Mouse (Mus musculus) cerebral cortex, adult 2 months (tissue): ENCODE data around the gene Lyl1.

Experiments used
- WGBS: fragments of 180-500 bp; shearing (Covaris S2); methylation state at CpG from one replicate; pipeline ENCODE4 v1.1.7; 2018; 5-methylcytosine and 5-hydroxymethylcytosine counted together

Lyl1 gene

GRCm38 (mm10) chr8:84742171-84743053 lies 41.2 kb downstream of the Lyl1 start:
- WGBS, result 39% methylated on average over 32 of the region's 32 CpGs

GRCm38 (mm10) chr8:84743054-84743415 lies 41.8 kb downstream of the Lyl1 start:
- 45% methylated on average over 10 of the region's 10 CpGs for WGBS

GRCm38 (mm10) chr8:84743517-84744420 lies 42.5 kb downstream of the Lyl1 start:
- 25% methylated on average over 16 of the region's 17 CpGs for WGBS

DNA sequence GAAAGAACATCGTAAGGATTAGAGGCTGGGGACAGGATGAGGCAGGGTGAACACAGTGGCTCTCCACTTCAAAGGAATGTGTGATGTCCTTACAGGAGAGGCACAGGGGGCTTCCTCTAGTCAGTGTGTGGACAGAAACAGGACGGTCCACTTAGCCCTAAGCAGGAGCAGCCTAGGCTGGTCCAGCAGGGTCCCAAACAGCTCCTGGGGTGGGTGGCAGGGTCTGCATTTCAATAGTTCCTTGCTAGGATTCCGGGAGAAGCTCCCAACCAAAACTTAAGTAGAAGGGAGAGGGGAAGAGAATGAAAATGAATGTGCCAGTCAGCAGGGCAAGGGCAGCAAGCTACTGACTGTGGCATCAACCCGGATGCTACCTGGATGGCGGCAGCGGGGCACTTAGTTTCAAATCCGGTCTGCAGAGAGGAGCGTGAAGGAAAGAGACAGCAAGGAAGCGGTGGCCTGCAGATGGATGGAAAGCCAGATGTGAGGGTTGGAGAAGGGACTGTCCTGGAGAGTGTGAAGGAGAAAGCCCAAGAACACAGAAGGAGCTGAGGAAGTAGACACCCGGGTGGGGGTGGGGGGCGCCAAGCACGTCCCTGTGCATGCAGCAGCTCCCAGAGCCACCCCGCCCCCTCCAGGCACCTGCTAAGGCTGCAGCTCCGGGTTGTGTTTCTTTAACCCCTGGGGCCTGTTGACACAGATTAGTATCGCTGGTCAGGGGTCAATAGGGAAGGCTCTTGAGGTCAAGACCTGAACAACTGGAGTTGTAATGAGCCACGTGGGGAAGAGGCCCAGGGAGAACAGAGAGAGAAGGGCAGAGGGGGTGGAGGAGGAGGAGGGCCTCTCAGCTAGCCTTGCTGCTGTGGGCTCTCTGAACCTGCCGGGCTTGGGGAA lies 44.0 kb downstream of the Lyl1 start:
- WGBS, result 22% methylated on average over 17 of the region's 17 CpGs

DNA sequence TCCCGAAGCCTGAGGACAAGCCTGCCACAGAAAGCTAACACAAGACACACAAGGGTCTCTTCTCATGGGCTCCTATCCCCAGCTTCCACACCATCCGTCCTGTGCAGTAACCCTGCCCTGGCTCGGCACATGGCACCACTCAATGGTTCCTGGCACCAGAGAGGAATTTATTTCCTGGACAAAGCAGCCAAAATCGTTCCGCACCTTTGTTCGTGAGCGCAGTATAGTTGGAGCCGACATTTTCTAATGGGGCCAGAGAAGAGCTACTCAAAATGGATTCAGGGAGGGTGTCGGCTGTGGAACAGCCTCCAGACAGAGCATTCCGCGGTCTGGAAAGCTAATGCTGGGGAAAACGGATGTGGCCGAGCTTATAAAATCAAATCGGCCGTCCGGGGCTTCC lies 48.3 kb downstream of the Lyl1 start:
- WGBS, result 29% methylated on average over 16 of the region's 16 CpGs

GRCm38 (mm10) chr8:84752734-84753582 lies 51.7 kb downstream of the Lyl1 start:
- 56% methylated on average over 6 of the region's 6 CpGs for WGBS
